Mouse (Mus musculus) liver, adult 2 months (tissue): ENCODE measurements around the gene Agt. TPM values are rescaled to one million over a fixed set of nuclear protein-coding genes. Genes with fewer than 3 reads are reported as not detected.

ENCODE experiments used
- DNase-seq: peaks from one replicate; pipeline ENCODE4 v3.0.0-alpha.2; 2011; ENCODE audit warnings: low read depth, low spot score; ENCODE audit errors: extremely low read depth
- H3K27ac ChIP-seq: fragments of 200-500 bp; replicated peaks from 2 replicates; pipeline ENCODE4 v1.5.1; 2012; ENCODE audit warnings: low read depth, mild to moderate bottlenecking, control low read depth, inconsistent platforms, low read length; ENCODE audit not compliant: insufficient read depth
- H3K27me3 ChIP-seq: fragments of 200-500 bp; 2 replicates; pipeline ENCODE4 v1.6.1; 2012; ENCODE audit warnings: mild to moderate bottlenecking, moderate library complexity, low read length, inconsistent platforms; ENCODE audit not compliant: control insufficient read depth, insufficient read depth
- H3K36me3 ChIP-seq: fragments of 200-500 bp; 2 replicates; pipeline ENCODE4 v1.6.1; 2012; ENCODE audit warnings: low read length, inconsistent platforms; ENCODE audit not compliant: control insufficient read depth, insufficient read depth
- H3K4me1 ChIP-seq: fragments of 200-500 bp; 2 replicates; pipeline ENCODE4 v1.6.1; 2011; ENCODE audit warnings: low read length; ENCODE audit not compliant: control insufficient read depth, insufficient read depth
- H3K4me3 ChIP-seq: fragments of 200-500 bp; 2 replicates; pipeline ENCODE4 v1.5.1; 2011; ENCODE audit warnings: low read depth, mild to moderate bottlenecking, control low read depth, low read length, moderate library complexity; ENCODE audit not compliant: insufficient read depth
- H3K79me2 ChIP-seq: fragments of 200-500 bp; 2 replicates; pipeline ENCODE4 v1.6.1; 2012; ENCODE audit warnings: inconsistent platforms, mild to moderate bottlenecking, low read length, moderate library complexity; ENCODE audit not compliant: control insufficient read depth, insufficient read depth
- H3K9ac ChIP-seq: fragments of 200-500 bp; 2 replicates; pipeline ENCODE4 v1.6.1; 2012; ENCODE audit warnings: low read depth, mild to moderate bottlenecking, control low read depth, inconsistent platforms, low read length
- CTCF ChIP-seq: fragments of 200-500 bp; IDR thresholded peaks from 2 replicates; pipeline ENCODE4 v1.5.1; 2011; ENCODE audit warnings: low read depth, low read length, control low read depth
- POLR2A ChIP-seq: fragments of 200-500 bp; IDR thresholded peaks from 2 replicates; pipeline ENCODE4 v1.6.1; 2011; ENCODE audit warnings: low read length, control low read depth; ENCODE audit not compliant: insufficient read depth; ENCODE audit errors: extremely low read depth
- WGBS: fragments of 180-500 bp; shearing (Covaris S2); methylation state at CpG from one replicate; pipeline ENCODE4 v1.1.7; 2018; 5-methylcytosine and 5-hydroxymethylcytosine counted together
- polyA plus RNA-seq: library from polyadenylated mRNA; depleted of rRNA; stranded (reverse); fragments of >200 nt; gene quantifications from 2 replicates; pipeline ENCODE4 v1.2.3, GENCODE M21; 2012
- total RNA-seq: library from RNA; depleted of rRNA; stranded (reverse); fragments of >200 nt; gene quantifications from 2 replicates; pipeline ENCODE4 v1.2.3, GENCODE M21; 2014

Gene Agt
- total and polyA plus RNA-seq, 2 experiments: 419 to 1,418 TPM

GRCm38 (mm10) chr8:124567126-124567525 lies 2.4 kb downstream of the Agt start:
- WGBS: 26% methylated on average over 6 of the region's 6 CpGs
- H3K27ac ChIP-seq: peak overlapping the region; percentile 92
- DNase-seq: peak; percentile 91

DNA sequence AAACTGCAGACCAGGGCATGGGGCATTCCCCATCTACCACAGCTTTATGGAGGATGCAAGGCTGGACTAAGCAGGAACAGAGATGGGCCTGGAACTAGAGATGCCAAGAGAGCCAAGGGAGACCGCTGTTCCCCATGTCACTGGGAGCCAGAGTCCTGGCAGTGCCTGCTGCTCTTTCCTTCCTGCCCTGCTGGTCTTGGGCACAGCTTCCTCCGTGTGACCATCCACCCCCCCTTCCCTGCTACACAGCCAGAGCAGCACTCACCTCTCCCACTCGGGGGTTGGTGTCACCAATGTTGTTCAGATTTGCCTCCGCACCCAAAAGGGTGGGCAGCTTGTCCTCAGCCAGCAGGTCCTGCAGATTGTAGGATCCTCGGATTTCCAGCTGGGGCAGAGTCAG lies 12.0 kb downstream of the Agt start:
- peaks cover 16% of the 10 kb centered on the region for H3K4me1 ChIP-seq
- H3K9ac ChIP-seq: no peak overlapping the region
- H3K79me2 ChIP-seq: no peaks in the 10 kb centered on the region
- H3K27ac ChIP-seq: no peak overlapping the region
- 57% methylated on average over 5 of the region's 5 CpGs for whole genome bisulfite sequencing
- DNase-seq: no peak
- no peak overlapping the region for H3K4me3 ChIP-seq
- no peak for TF ChIP-seq POLR2A
- no peak for TF ChIP-seq CTCF
- no peaks in the 10 kb centered on the region for H3K27me3 ChIP-seq
- H3K36me3 ChIP-seq: peaks cover 12% of the 10 kb centered on the region; the same call in 1 of the 2 replicates

More at GRCm38 (mm10) chr8:124567126-124567525, 2.4 kb downstream of the Agt start:
- Histone ChIP-seq H3K4me1 (peaks cover 55% of the 10 kb centered on the region), H3K79me2 (peaks cover 6% of the 10 kb centered on the region; the same call in 1 of the 2 replicates), H3K27me3 (no peaks in the 10 kb centered on the region), H3K36me3 (peaks cover 16% of the 10 kb centered on the region; the same call in 1 of the 2 replicates), H3K4me3 (peak overlapping the region; percentile 69), H3K9ac (peak overlapping the region; percentile 89)
- TF ChIP-seq POLR2A (no peak), CTCF (no peak)

DNA sequence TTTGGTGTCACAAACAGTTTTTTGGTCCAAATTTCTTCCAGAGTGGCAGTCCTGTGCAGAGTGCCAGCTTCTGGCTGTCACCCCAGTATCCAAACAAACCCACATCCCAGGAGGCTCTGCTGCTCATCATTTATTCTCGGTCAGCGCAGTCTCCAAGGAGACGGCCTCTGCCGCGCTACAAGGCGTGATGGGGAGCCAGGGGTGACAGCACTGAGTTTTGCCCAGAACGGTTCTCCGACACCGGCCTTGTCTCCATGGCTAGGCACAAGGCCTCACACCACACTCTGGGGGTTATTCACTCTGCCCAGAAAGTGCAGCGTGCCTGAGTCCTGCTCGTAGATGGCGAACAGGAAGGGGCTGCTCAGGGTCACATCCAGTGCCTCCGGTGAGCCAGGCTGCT lies 12.8 kb downstream of the Agt start:
- Histone ChIP-seq H3K27me3 (no peaks in the 10 kb centered on the region), H3K79me2 (no peaks in the 10 kb centered on the region), H3K4me3 (no peak overlapping the region), H3K36me3 (peaks cover 15% of the 10 kb centered on the region; the same call in 1 of the 2 replicates), H3K27ac (no peak overlapping the region), H3K4me1 (peaks cover 14% of the 10 kb centered on the region), H3K9ac (no peak overlapping the region)
- peak; percentile 33 for DNase-seq
- WGBS: 76% methylated on average over 13 of the region's 13 CpGs
- TF ChIP-seq POLR2A: no peak

- DNase-seq: peak; percentile 19
- no peak overlapping the region for H3K4me3 ChIP-seq
- no peak overlapping the region for H3K9ac ChIP-seq
- H3K27me3 ChIP-seq: no peaks in the 10 kb centered on the region
- peaks cover 15% of the 10 kb centered on the region; the same call in 1 of the 2 replicates for H3K36me3 ChIP-seq
- peaks cover 14% of the 10 kb centered on the region for H3K4me1 ChIP-seq
- TF ChIP-seq CTCF (no peak), POLR2A (no peak)
- H3K79me2 ChIP-seq: no peaks in the 10 kb centered on the region
- H3K27ac ChIP-seq: no peak overlapping the region
- 88% methylated on average over 7 of the region's 7 CpGs for WGBS
These were observed 13.3 kb downstream of the Agt start for GRCm38 (mm10) chr8:124556164-124556563.

DNA sequence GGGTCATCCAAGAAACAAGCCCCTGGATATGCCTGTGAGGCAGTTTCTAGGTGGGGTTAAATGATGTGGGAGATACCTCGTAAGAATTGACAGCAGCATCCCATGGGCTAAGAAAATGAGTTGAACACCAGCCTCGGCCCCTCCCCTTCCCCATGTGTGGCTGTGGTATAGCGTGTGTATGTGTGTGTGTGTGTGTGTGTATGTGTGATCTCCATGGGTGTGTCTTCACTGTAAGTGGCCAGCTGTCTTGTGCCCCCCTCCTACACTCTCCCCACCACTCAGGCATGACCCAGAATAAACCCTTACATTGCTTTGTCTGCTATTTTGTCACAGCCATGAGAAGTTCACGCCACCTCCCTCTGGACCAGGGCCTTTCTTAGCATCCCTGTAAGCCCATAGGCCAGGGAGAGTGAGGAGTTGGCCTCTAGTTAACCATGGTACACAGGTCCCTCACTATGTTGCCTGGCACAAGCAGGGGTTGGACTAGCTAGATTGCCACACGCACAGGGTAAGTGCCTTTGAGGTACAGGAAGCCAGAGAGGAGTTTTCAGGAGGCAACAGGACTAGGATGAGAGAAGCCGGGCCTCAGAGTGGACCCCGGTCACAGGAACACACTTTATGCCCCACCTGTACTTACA lies 14.3 kb downstream of the Agt start:
- Histone ChIP-seq H3K27me3 (no peaks in the 10 kb centered on the region), H3K79me2 (no peaks in the 10 kb centered on the region), H3K4me3 (no peak overlapping the region), H3K27ac (no peak overlapping the region), H3K36me3 (peaks cover 19% of the 10 kb centered on the region; the same call in 1 of the 2 replicates), H3K4me1 (peaks cover 10% of the 10 kb centered on the region), H3K9ac (no peak overlapping the region)
- TF ChIP-seq CTCF (no peak), POLR2A (no peak)
- 75% methylated on average over 7 of the region's 7 CpGs for WGBS
- DNase-seq: peak; percentile 57

- TF ChIP-seq CTCF: no peak
- TF ChIP-seq POLR2A: no peak
- no peak for DNase-seq
- Histone ChIP-seq H3K27ac (no peak overlapping the region), H3K4me1 (no peaks in the 10 kb centered on the region), H3K36me3 (peaks cover 21% of the 10 kb centered on the region), H3K27me3 (no peaks in the 10 kb centered on the region), H3K79me2 (no peaks in the 10 kb centered on the region), H3K4me3 (no peak overlapping the region), H3K9ac (no peak overlapping the region)
- 92% methylated on average over 15 of the region's 15 CpGs for WGBS
These were observed 18.4 kb downstream of the Agt start for GRCm38 (mm10) chr8:124551011-124551661.
